Mouse (Mus musculus) CH12.LX (cell line): ENCODE measurements around the gene Ms4a1.

Experiments
- CTCF ChIP-seq, 2 experiments: IDR thresholded peaks in 1 of 2; conservative IDR thresholded peaks in 1 of 2; 2 replicates each; pipeline ENCODE4 v1.5.1; 2011 to 2012; ENCODE audit warnings: low read depth in 2 of 2, low read length in 2 of 2, improper control_type of control experiment in 1 of 2, inconsistent platforms in 1 of 2, mild to moderate bottlenecking in 1 of 2, moderate library complexity in 1 of 2
- EP300 ChIP-seq: IDR thresholded peaks from 2 replicates; pipeline ENCODE4 v1.6.1; 2011; ENCODE audit warnings: low read length, improper control_type of control experiment
- KAT2A ChIP-seq: IDR thresholded peaks from 2 replicates; pipeline ENCODE4 v1.6.1; 2012; ENCODE audit warnings: low read length, improper control_type of control experiment, inconsistent platforms; ENCODE audit not compliant: insufficient replicate concordance
- MAFK ChIP-seq: IDR thresholded peaks from 2 replicates; pipeline ENCODE4 v1.6.1; 2011; ENCODE audit warnings: low read length, improper control_type of control experiment; ENCODE audit not compliant: insufficient replicate concordance
- MAX ChIP-seq: IDR thresholded peaks from 2 replicates; pipeline ENCODE4 v1.6.1; 2011; ENCODE audit warnings: low read length, improper control_type of control experiment
- MYC ChIP-seq: IDR thresholded peaks from 2 replicates; pipeline ENCODE4 v1.6.1; 2011; ENCODE audit warnings: low read depth, mild to moderate bottlenecking, improper control_type of control experiment, low read length
- POLR2A ChIP-seq: IDR thresholded peaks from 2 replicates; pipeline ENCODE4 v1.6.1; 2011; ENCODE audit warnings: low read depth, mild to moderate bottlenecking, improper control_type of control experiment, low read length
- POLR2AphosphoS2 ChIP-seq: IDR thresholded peaks from 2 replicates; pipeline ENCODE4 v1.6.1; 2011; ENCODE audit warnings: low read depth, low read length, improper control_type of control experiment
- RAD21 ChIP-seq: IDR thresholded peaks from 2 replicates; pipeline ENCODE4 v1.6.1; 2011; ENCODE audit warnings: low read depth, mild to moderate bottlenecking, low read length, improper control_type of control experiment, moderate library complexity
- SIN3A ChIP-seq: IDR thresholded peaks from 2 replicates; pipeline ENCODE4 v1.6.1; 2012; ENCODE audit warnings: low read length, improper control_type of control experiment, inconsistent platforms
- TBP ChIP-seq: conservative IDR thresholded peaks from 2 replicates; pipeline ENCODE4 v1.6.1; 2011; ENCODE audit warnings: low read depth, low read length, improper control_type of control experiment
- UBTF ChIP-seq: IDR thresholded peaks from 2 replicates; pipeline ENCODE4 v1.6.1; 2012; ENCODE audit warnings: low read depth, mild to moderate bottlenecking, inconsistent platforms, low read length, improper control_type of control experiment, moderate library complexity
- USF1 ChIP-seq: IDR thresholded peaks from 2 replicates; pipeline ENCODE4 v1.6.1; 2014; ENCODE audit warnings: low read depth, mild to moderate bottlenecking, inconsistent platforms, low read length, improper control_type of control experiment
- ZC3H11A ChIP-seq: IDR thresholded peaks from 2 replicates; pipeline ENCODE4 v1.6.1; 2012; ENCODE audit warnings: low read depth, mild to moderate bottlenecking, inconsistent platforms, low read length, improper control_type of control experiment

GRCm38 (mm10) chr19:11298939-11299338 lies 32.9 kb upstream of the Ms4a1 start:
- TF ChIP-seq POLR2A (no peak), EP300 (no peak), CTCF (conservative IDR thresholded peaks at IDR 0.05 in 1 of 2, IDR thresholded peaks at IDR 0.05 in 1 of 2; ENCODE audit: low read depth in 2 of 2, low read length in 2 of 2) (no peak), TBP (no peak), MAX (no peak), MYC (no peak), UBTF (no peak), KAT2A (no peak), USF1 (no peak), POLR2AphosphoS2 (no peak), SIN3A (no peak), ZC3H11A (no peak), RAD21 (no peak), MAFK (no peak)
